Mouse (Mus musculus) forebrain, embryonic 11.5 days (tissue): ENCODE data around the gene Sdf2l1. TPM values are rescaled to one million over a fixed set of nuclear protein-coding genes. Genes with fewer than 3 reads are reported as not detected.
A peak's percentile ranks its signal among the peaks of the same experiment; 100 is the strongest.

Source experiments
- ATAC-seq: fragments of 200-750 bp; cut with Nextera tagmentation; replicated peaks from 2 replicates; pipeline ENCODE4 v1.8.0; 2017; ENCODE audit warnings: moderate TSS enrichment; ENCODE audit not compliant: low FRiP score
- DNase-seq: peaks from one replicate; pipeline ENCODE4 v3.0.0-alpha.2; 2017; ENCODE audit warnings: low spot score
- H3K27ac ChIP-seq: fragments of 300-500 bp; sonication (generic); 2 replicates; pipeline ENCODE4 v1.5.1; 2014; ENCODE audit warnings: low read depth, low read length
- H3K27me3 ChIP-seq: fragments of 300-500 bp; sonication (generic); 2 replicates; pipeline ENCODE4 v1.6.1; 2014; ENCODE audit warnings: mild to moderate bottlenecking, low read length, mixed read lengths; ENCODE audit not compliant: control insufficient read depth, insufficient read depth
- H3K36me3 ChIP-seq: fragments of 300-500 bp; sonication (generic); 2 replicates; pipeline ENCODE4 v1.6.1; 2014; ENCODE audit warnings: mild to moderate bottlenecking, low read length, moderate library complexity, mixed read lengths; ENCODE audit not compliant: control insufficient read depth, insufficient read depth
- H3K4me1 ChIP-seq: fragments of 300-500 bp; sonication (generic); replicated peaks from 2 replicates; pipeline ENCODE4 v1.6.1; 2014; ENCODE audit warnings: low read length, mixed read lengths; ENCODE audit not compliant: control insufficient read depth, insufficient read depth
- H3K4me2 ChIP-seq: fragments of 300-500 bp; sonication (generic); 2 replicates; pipeline ENCODE4 v1.6.1; 2014; ENCODE audit warnings: low read depth, mild to moderate bottlenecking, low read length, moderate library complexity, mixed read lengths; ENCODE audit not compliant: severe bottlenecking
- H3K4me3 ChIP-seq: fragments of 300-500 bp; sonication (generic); 2 replicates; pipeline ENCODE4 v1.5.1; 2014; ENCODE audit warnings: low read depth, low read length
- H3K9ac ChIP-seq: fragments of 300-500 bp; sonication (generic); 2 replicates; pipeline ENCODE4 v1.6.1; 2014; ENCODE audit warnings: low read length
- H3K9me3 ChIP-seq: fragments of 300-500 bp; sonication (generic); 2 replicates; pipeline ENCODE4 v1.6.1; 2016; ENCODE audit warnings: low read length, mixed read lengths; ENCODE audit not compliant: control insufficient read depth
- WGBS: fragments of 180-500 bp; shearing (Covaris S2); extraction: QIAGEN DNeasy Blood & Tissue Kit; methylation state at CpG from one replicate; pipeline ENCODE4 v1.1.7; 2014; 5-methylcytosine and 5-hydroxymethylcytosine counted together
- polyA plus RNA-seq: library from polyadenylated mRNA; unstranded; fragments of >200 nt; fragmentation: Nextera tagmentation; extraction: Ambion mirVana; gene quantifications from 2 replicates; pipeline ENCODE4 v1.2.1, GENCODE M21; 2014

Gene Sdf2l1
- polyA plus RNA-seq, 1 experiment from 2014 or later, result 68.4 TPM

- H3K4me1 ChIP-seq, result no peaks in the 10 kb centered on the region
- H3K27ac ChIP-seq, result no peak overlapping the region
- no peak overlapping the region for H3K9ac ChIP-seq
- WGBS, result 94% methylated on average over 2 of the region's 2 CpGs
- no peak for DNase-seq
- ATAC-seq, result no peak
- H3K4me3 ChIP-seq, result no peak overlapping the region
- peaks cover 4% of the 10 kb centered on the region; the same call in 1 of the 2 replicates for H3K36me3 ChIP-seq
- no peaks in the 10 kb centered on the region for H3K27me3 ChIP-seq
- no peaks in the 10 kb centered on the region for H3K9me3 ChIP-seq
- H3K4me2 ChIP-seq, result no peak overlapping the region
Observed at GRCm38 (mm10) chr16:17154346-17154745, 22.2 kb upstream of the Sdf2l1 start.

- 92% methylated on average over 4 of the region's 4 CpGs for WGBS
- ATAC-seq, result no peak
- Histone ChIP-seq H3K36me3 (0 out of 2 replicates have a peak, but pooled peaks cover 2% of the 10 kb centered on the region), H3K9ac (no peak overlapping the region), H3K4me1 (peaks cover 5% of the 10 kb centered on the region; the same call in 1 of the 2 replicates), H3K9me3 (no peaks in the 10 kb centered on the region), H3K27ac (no peak overlapping the region), H3K4me3 (no peak overlapping the region), H3K27me3 (peaks cover 9% of the 10 kb centered on the region), H3K4me2 (no peak overlapping the region)
- DNase-seq, result peak; percentile 48
Observed at GRCm38 (mm10) chr16:17151874-17152273, 19.7 kb upstream of the Sdf2l1 start.

GRCm38 (mm10) chr16:17150520-17151258 is 18.5 kb upstream of the Sdf2l1 start:
- H3K27me3 ChIP-seq, result peaks cover 9% of the 10 kb centered on the region
- DNase-seq, result peak; percentile 46
- no peak overlapping the region for H3K4me3 ChIP-seq
- no peak overlapping the region for H3K4me2 ChIP-seq
- no peaks in the 10 kb centered on the region for H3K9me3 ChIP-seq
- peaks cover 5% of the 10 kb centered on the region; the same call in 1 of the 2 replicates for H3K4me1 ChIP-seq
- H3K36me3 ChIP-seq, result 0 out of 2 replicates have a peak, but pooled peaks cover 2% of the 10 kb centered on the region
- no peak for ATAC-seq
- no peak overlapping the region for H3K9ac ChIP-seq
- no peak overlapping the region for H3K27ac ChIP-seq
- 88% methylated on average over 7 of the region's 7 CpGs for WGBS

- WGBS, result 8% methylated on average over 16 of the region's 16 CpGs
- Histone ChIP-seq H3K4me3 (peak overlapping the region; percentile 49), H3K27ac (no peak overlapping the region)
Observed at GRCm38 (mm10) chr16:17148084-17148483, 15.9 kb upstream of the Sdf2l1 start.

GRCm38 (mm10) chr16:17147391-17147929 is 15.3 kb upstream of the Sdf2l1 start:
- ATAC-seq (peak; percentile 28; the same call in 1 of the 2 replicates), DNase-seq (peak; percentile 65)
- Histone ChIP-seq H3K4me1 (peaks cover 5% of the 10 kb centered on the region; the same call in 1 of the 2 replicates), H3K27ac (no peak overlapping the region), H3K36me3 (no peaks in the 10 kb centered on the region), H3K9me3 (no peaks in the 10 kb centered on the region), H3K4me2 (peak overlapping the region; percentile 98), H3K27me3 (peaks cover 9% of the 10 kb centered on the region), H3K9ac (peak overlapping the region; percentile 55), H3K4me3 (peak overlapping the region; percentile 49)
- under 1% methylated on average over 41 of the region's 41 CpGs for WGBS

More at GRCm38 (mm10) chr16:17148084-17148483, 15.9 kb upstream of the Sdf2l1 start:
- Histone ChIP-seq H3K4me1 (peaks cover 5% of the 10 kb centered on the region; the same call in 1 of the 2 replicates), H3K9me3 (no peaks in the 10 kb centered on the region), H3K4me2 (peak overlapping the region; percentile 98), H3K36me3 (0 out of 2 replicates have a peak, but pooled peaks cover 2% of the 10 kb centered on the region), H3K27me3 (peaks cover 9% of the 10 kb centered on the region), H3K9ac (no peak overlapping the region)
- peak; percentile 77 for DNase-seq
- ATAC-seq, result peak; percentile 40

GRCm38 (mm10) chr16:17146772-17147235 is 14.6 kb upstream of the Sdf2l1 start, which contains the start of gene Ccdc116:
Gene Ccdc116, minus strand, starts transcription at chr16:17147229.
- no peak within 1 kb of the TSS for H3K27ac ChIP-seq

GRCm38 (mm10) chr16:17144339-17144738 is 12.2 kb upstream of the Sdf2l1 start, which contains the start of gene Ydjc:
Gene Ydjc, plus strand, starts transcription at chr16:17144621.
- Histone ChIP-seq H3K4me3 (no peak within 1 kb of the TSS), H3K27me3 (peaks cover 9% of the 10 kb centered on the region), H3K27ac (no peak within 1 kb of the TSS), H3K4me2 (no peak within 1 kb of the TSS), H3K9ac (no peak within 1 kb of the TSS), H3K4me1 (peaks cover 5% of the 10 kb centered on the region; the same call in 1 of the 2 replicates), H3K9me3 (no peaks in the 10 kb centered on the region), H3K36me3 (no peaks in the 10 kb centered on the region)
- 13% methylated on average over 7 of the region's 7 CpGs for WGBS
- no peak for ATAC-seq
- DNase-seq, result no peak

More at GRCm38 (mm10) chr16:17146772-17147235, 14.6 kb upstream of the Sdf2l1 start, which contains the start of gene Ccdc116:
- H3K27me3 ChIP-seq, result peaks cover 9% of the 10 kb centered on the region
- H3K9ac ChIP-seq, result peak within 1 kb of the TSS; percentile 55
- under 1% methylated on average over 34 of the region's 34 CpGs for WGBS
- no peaks in the 10 kb centered on the region for H3K36me3 ChIP-seq
- peak; percentile 83 for ATAC-seq
- H3K4me3 ChIP-seq, result peak within 1 kb of the TSS; percentile 49
- H3K4me2 ChIP-seq, result peak within 1 kb of the TSS; percentile 98
- H3K9me3 ChIP-seq, result no peaks in the 10 kb centered on the region
- peak; percentile 91 for DNase-seq
- peaks cover 5% of the 10 kb centered on the region; the same call in 1 of the 2 replicates for H3K4me1 ChIP-seq

GRCm38 (mm10) chr16:17137355-17137754 is 5.2 kb upstream of the Sdf2l1 start:
- Histone ChIP-seq H3K9ac (no peak overlapping the region), H3K36me3 (no peaks in the 10 kb centered on the region), H3K4me1 (no peaks in the 10 kb centered on the region), H3K27ac (no peak overlapping the region), H3K4me2 (no peak overlapping the region), H3K27me3 (no peaks in the 10 kb centered on the region), H3K9me3 (no peaks in the 10 kb centered on the region), H3K4me3 (no peak overlapping the region)
- DNase-seq (no peak), ATAC-seq (no peak)
- 89% methylated on average over 15 of the region's 15 CpGs for WGBS
